Mouse (Mus musculus): ENCODE data around the gene Nedd4. TPM values are rescaled to one million over a fixed set of nuclear protein-coding genes. Genes with fewer than 3 reads are reported as not detected.
A peak's percentile ranks its signal among the peaks of the same experiment; 100 is the strongest.

The Nedd4 gene
- 462 and 512 TPM in 2 replicates for polyA plus RNA-seq (2015; fragmentation: Nextera tagmentation; extraction: Ambion mirVana)

GRCm38 (mm10) chr9:72661895-72662661 is at the start of gene Nedd4:
Nedd4 (plus strand) TSS chr9:72662346.
- ATAC-seq: peak; percentile 95
- peaks cover 5% of the 10 kb centered on the region; the same call in 1 of the 2 replicates for H3K36me3 ChIP-seq
- no peaks in the 10 kb centered on the region for H3K27me3 ChIP-seq (replicated peaks)
- peak within 1 kb of the TSS; percentile 99 for H3K27ac ChIP-seq
- H3K9me3 ChIP-seq: no peaks in the 10 kb centered on the region
- peaks cover 22% of the 10 kb centered on the region for H3K4me1 ChIP-seq (replicated peaks)
- WGBS: 1% methylated on average over 70 of the region's 83 CpGs
- H3K4me3 ChIP-seq (replicated peaks): peak within 1 kb of the TSS; percentile 99
- H3K9ac ChIP-seq: peak within 1 kb of the TSS; percentile 100
- peak within 1 kb of the TSS; percentile 82 for H3K4me2 ChIP-seq (replicated peaks)

DNA sequence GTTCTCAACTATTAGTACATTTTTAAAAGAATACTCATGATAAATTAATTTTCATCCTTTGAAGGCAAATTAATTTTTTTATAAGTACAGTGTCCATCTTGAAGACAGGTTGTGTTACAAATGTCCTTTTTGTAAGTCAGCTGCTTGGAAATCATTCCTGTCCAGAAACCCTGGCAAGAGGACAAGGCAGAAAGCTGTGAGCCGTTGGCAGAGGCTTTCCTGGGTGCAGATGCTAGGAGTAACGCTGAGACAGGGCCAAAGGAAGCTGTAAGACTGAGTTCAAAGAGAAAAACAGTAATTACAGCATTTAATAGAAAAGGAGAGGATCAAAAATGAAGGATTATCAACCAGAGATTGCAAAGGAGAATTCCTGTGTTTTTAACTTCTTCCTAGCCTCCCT is 48.3 kb upstream of the Nedd4 start:
- H3K9me3 ChIP-seq: no peaks in the 10 kb centered on the region
- no peaks in the 10 kb centered on the region; the same call in 1 of the 2 replicates for H3K4me1 ChIP-seq (replicated peaks)
- WGBS: 72% methylated on average over 2 of the region's 2 CpGs
- no peak overlapping the region for H3K9ac ChIP-seq
- ATAC-seq: no peak
- H3K4me3 ChIP-seq (replicated peaks): no peak overlapping the region
- no peak overlapping the region for H3K4me2 ChIP-seq (replicated peaks)
- peaks cover 22% of the 10 kb centered on the region for H3K36me3 ChIP-seq
- no peaks in the 10 kb centered on the region for H3K27me3 ChIP-seq (replicated peaks)
- no peak overlapping the region for H3K27ac ChIP-seq

- no peak for ATAC-seq
- no peak overlapping the region for H3K27ac ChIP-seq
- no peaks in the 10 kb centered on the region; the same call in 1 of the 2 replicates for H3K4me1 ChIP-seq (replicated peaks)
- no peaks in the 10 kb centered on the region for H3K27me3 ChIP-seq (replicated peaks)
- peaks cover 25% of the 10 kb centered on the region for H3K36me3 ChIP-seq
- H3K9me3 ChIP-seq: no peaks in the 10 kb centered on the region
- no peak overlapping the region for H3K4me3 ChIP-seq (replicated peaks)
- WGBS: 59% methylated on average over 6 of the region's 6 CpGs
- no peak overlapping the region for H3K4me2 ChIP-seq (replicated peaks)
- H3K9ac ChIP-seq: no peak overlapping the region
Observed at GRCm38 (mm10) chr9:72614786-72615480, 47.2 kb upstream of the Nedd4 start.

DNA sequence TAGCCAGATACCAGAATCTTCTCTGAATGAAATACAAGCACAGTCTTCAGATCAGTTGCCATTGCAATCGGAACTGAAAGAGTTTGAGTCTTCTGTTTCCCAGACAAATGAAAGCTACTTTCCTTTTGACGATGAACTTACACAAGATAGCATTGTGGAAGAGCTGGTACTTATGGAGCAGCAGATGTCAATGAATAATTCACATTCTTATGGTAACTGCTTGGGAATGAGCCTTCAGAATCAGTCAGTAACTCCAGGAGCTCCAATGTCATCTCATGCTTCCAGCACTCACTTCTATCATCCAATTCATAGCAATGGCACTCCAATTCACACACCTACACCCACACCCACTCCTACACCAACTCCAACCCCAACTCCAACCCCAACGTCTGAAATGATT is 44.1 kb upstream of the Nedd4 start:
- ATAC-seq: no peak
- WGBS: 85% methylated on average over 3 of the region's 3 CpGs

GRCm38 (mm10) chr9:72623605-72624004 is 38.5 kb upstream of the Nedd4 start:
- Histone ChIP-seq H3K9ac (no peak overlapping the region), H3K9me3 (no peaks in the 10 kb centered on the region), H3K27me3 (replicated peaks) (no peaks in the 10 kb centered on the region), H3K36me3 (peaks cover 3% of the 10 kb centered on the region; the same call in 1 of the 2 replicates), H3K4me1 (replicated peaks) (peaks cover 13% of the 10 kb centered on the region; the same call in 1 of the 2 replicates), H3K4me3 (replicated peaks) (no peak overlapping the region), H3K4me2 (replicated peaks) (no peak overlapping the region), H3K27ac (no peak overlapping the region)
- ATAC-seq: no peak
- WGBS: 91% methylated on average over 1 of the region's 1 CpGs

More for the DNA sequence above, 44.1 kb upstream of the Nedd4 start:
- no peaks in the 10 kb centered on the region for H3K9me3 ChIP-seq
- no peak overlapping the region for H3K27ac ChIP-seq
- peaks cover 25% of the 10 kb centered on the region for H3K36me3 ChIP-seq
- no peaks in the 10 kb centered on the region for H3K27me3 ChIP-seq (replicated peaks)
- no peak overlapping the region for H3K4me2 ChIP-seq (replicated peaks)
- H3K4me1 ChIP-seq (replicated peaks): no peaks in the 10 kb centered on the region; the same call in 1 of the 2 replicates
- H3K9ac ChIP-seq: no peak overlapping the region
- H3K4me3 ChIP-seq (replicated peaks): no peak overlapping the region

- Histone ChIP-seq H3K4me1 (replicated peaks) (peaks cover 16% of the 10 kb centered on the region; the same call in 1 of the 2 replicates), H3K4me2 (replicated peaks) (no peak overlapping the region), H3K27ac (no peak overlapping the region), H3K27me3 (replicated peaks) (no peaks in the 10 kb centered on the region), H3K4me3 (replicated peaks) (no peak overlapping the region), H3K9ac (no peak overlapping the region), H3K36me3 (no peaks in the 10 kb centered on the region), H3K9me3 (no peaks in the 10 kb centered on the region)
- 23% methylated on average over 1 of the region's 1 CpGs for WGBS
- no peak for ATAC-seq
Observed at GRCm38 (mm10) chr9:72627598-72627997, 34.5 kb upstream of the Nedd4 start.

GRCm38 (mm10) chr9:72628591-72628990 is 33.6 kb upstream of the Nedd4 start:
- H3K4me1 ChIP-seq (replicated peaks): peaks cover 16% of the 10 kb centered on the region; the same call in 1 of the 2 replicates
- H3K4me3 ChIP-seq (replicated peaks): no peak overlapping the region
- H3K27me3 ChIP-seq (replicated peaks): no peaks in the 10 kb centered on the region
- ATAC-seq: peak; percentile 86
- H3K27ac ChIP-seq: 0 out of 2 replicates have a peak overlapping the region, but pooled peaks have one; percentile 49
- 9% methylated on average over 2 of the region's 2 CpGs for WGBS
- H3K9me3 ChIP-seq: no peaks in the 10 kb centered on the region
- no peaks in the 10 kb centered on the region for H3K36me3 ChIP-seq
- no peak overlapping the region for H3K9ac ChIP-seq
- H3K4me2 ChIP-seq (replicated peaks): no peak overlapping the region

DNA sequence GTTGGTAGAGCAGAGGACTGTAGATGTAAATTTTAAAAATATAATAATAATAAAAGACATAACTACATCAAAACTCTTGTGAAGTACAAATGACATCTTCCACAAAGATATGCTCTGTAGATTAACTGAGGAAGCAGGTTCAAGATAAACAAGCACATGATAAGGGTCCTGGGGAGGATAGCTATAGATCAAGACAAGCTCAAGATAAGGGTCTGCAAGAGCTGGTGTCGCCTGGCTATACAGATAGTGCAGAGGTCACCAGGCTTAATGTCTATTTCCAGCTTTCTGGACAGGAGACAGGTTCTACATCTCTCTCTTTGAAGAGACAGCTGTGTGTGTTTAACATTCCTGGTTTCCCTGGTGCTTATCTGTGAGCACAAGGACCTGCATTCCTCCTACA is 29.9 kb upstream of the Nedd4 start:
- WGBS: 26% methylated on average over 1 of the region's 1 CpGs
- H3K27me3 ChIP-seq (replicated peaks): no peaks in the 10 kb centered on the region
- peaks cover 13% of the 10 kb centered on the region; the same call in 1 of the 2 replicates for H3K4me1 ChIP-seq (replicated peaks)
- ATAC-seq: no peak
- no peak overlapping the region for H3K27ac ChIP-seq
- H3K36me3 ChIP-seq: no peaks in the 10 kb centered on the region
- no peak overlapping the region for H3K4me3 ChIP-seq (replicated peaks)
- no peak overlapping the region for H3K9ac ChIP-seq
- H3K4me2 ChIP-seq (replicated peaks): no peak overlapping the region
- H3K9me3 ChIP-seq: no peaks in the 10 kb centered on the region

- Histone ChIP-seq H3K27ac (no peak overlapping the region), H3K9ac (no peak overlapping the region), H3K27me3 (replicated peaks) (no peaks in the 10 kb centered on the region), H3K4me2 (replicated peaks) (no peak overlapping the region), H3K9me3 (no peaks in the 10 kb centered on the region), H3K36me3 (no peaks in the 10 kb centered on the region), H3K4me3 (replicated peaks) (no peak overlapping the region), H3K4me1 (replicated peaks) (peaks cover 10% of the 10 kb centered on the region)
- no peak for ATAC-seq
Observed at GRCm38 (mm10) chr9:72635134-72635533, 27.0 kb upstream of the Nedd4 start.

- H3K4me1 ChIP-seq (replicated peaks): peaks cover 23% of the 10 kb centered on the region
Observed at GRCm38 (mm10) chr9:72636547-72636946, 25.6 kb upstream of the Nedd4 start.

GRCm38 (mm10) chr9:72637243-72637642 is 24.9 kb upstream of the Nedd4 start:
- Histone ChIP-seq H3K27me3 (replicated peaks) (no peaks in the 10 kb centered on the region), H3K36me3 (no peaks in the 10 kb centered on the region), H3K9ac (no peak overlapping the region), H3K4me2 (replicated peaks) (no peak overlapping the region), H3K4me1 (replicated peaks) (peaks cover 23% of the 10 kb centered on the region), H3K4me3 (replicated peaks) (no peak overlapping the region), H3K27ac (no peak overlapping the region), H3K9me3 (no peaks in the 10 kb centered on the region)
- WGBS: 87% methylated on average over 8 of the region's 8 CpGs
- no peak for ATAC-seq

More at GRCm38 (mm10) chr9:72636547-72636946, 25.6 kb upstream of the Nedd4 start:
- H3K9ac ChIP-seq: no peak overlapping the region
- no peak overlapping the region for H3K4me3 ChIP-seq (replicated peaks)
- H3K9me3 ChIP-seq: no peaks in the 10 kb centered on the region
- H3K4me2 ChIP-seq (replicated peaks): no peak overlapping the region
- no peaks in the 10 kb centered on the region for H3K36me3 ChIP-seq
- no peaks in the 10 kb centered on the region for H3K27me3 ChIP-seq (replicated peaks)
- no peak overlapping the region for H3K27ac ChIP-seq
- 82% methylated on average over 7 of the region's 7 CpGs for WGBS
- ATAC-seq: no peak

All from intestine, embryonic 15.5 days (tissue).